Mouse (Mus musculus): Measurements from ENCODE around the gene Pafah1b1. TPM values are rescaled to one million over a fixed set of nuclear protein-coding genes. Genes with fewer than 3 reads are reported as not detected.

Gene Pafah1b1
- total RNA-seq, 2 experiments from 2014 or later, result 190 to 203 TPM

Other genes with a start within 250 kb of the Pafah1b1 start
- gene Rap1gap2, start 113.8 kb downstream of the Pafah1b1 start, total RNA-seq (2021), result 10 to 100 TPM in 1 of 2 experiments, 1 to 10 TPM in 1; 8.3 to 10.5 TPM
- gene Ccdc92b, start 105.1 kb downstream of the Pafah1b1 start, total RNA-seq (2021), result 1 to 10 TPM; 2.0 to 2.2 TPM
- gene Cluh, start 75.2 kb downstream of the Pafah1b1 start, total RNA-seq (2021), result 100 to 1,000 TPM; 203 TPM
- 10 to 100 TPM; 29.0 to 37.6 TPM for gene Mettl16, start 46.2 kb upstream of the Pafah1b1 start, total RNA-seq (2021)
- 10 to 100 TPM; 27.6 to 30.6 TPM for gene Mnt, start 106.2 kb upstream of the Pafah1b1 start, total RNA-seq (2021)
- 10 to 100 TPM; 19.0 to 22.4 TPM for gene Sgsm2, start 172.4 kb upstream of the Pafah1b1 start, total RNA-seq (2021)
- gene Tsr1, start 173.4 kb upstream of the Pafah1b1 start, total RNA-seq (2021), result 10 to 100 TPM; 37.8 to 47.5 TPM
- gene Smg6, start 201.2 kb upstream of the Pafah1b1 start, total RNA-seq (2021), result 10 to 100 TPM; 19.2 to 23.5 TPM
- gene Srr, start 201.3 kb upstream of the Pafah1b1 start, total RNA-seq (2021), result 10 to 100 TPM; 44.4 to 45.9 TPM

Data from adrenal gland, postnatal 36 days (tissue).